Mouse (Mus musculus): ENCODE results near the gene Dbx1. TPM values are rescaled to one million over a fixed set of nuclear protein-coding genes. Genes with fewer than 3 reads are reported as not detected.
A peak's percentile ranks its signal among the peaks of the same experiment; 100 is the strongest.

Gene Dbx1
- polyA plus RNA-seq, 1 experiment from 2014 or later: not detected

- H3K9me3 ChIP-seq (ENCODE audit: low read length): no peaks in the 10 kb centered on the region
- H3K4me3 ChIP-seq (ENCODE audit: low read depth, low read length): peak overlapping the region; percentile 51
- WGBS (ENCODE audit: insufficient replicate concordance): 1% methylated on average over 26 of the region's 26 CpGs
These were observed 2.2 kb downstream of the Dbx1 start for GRCm38 (mm10) chr7:49634291-49635073.

DNA sequence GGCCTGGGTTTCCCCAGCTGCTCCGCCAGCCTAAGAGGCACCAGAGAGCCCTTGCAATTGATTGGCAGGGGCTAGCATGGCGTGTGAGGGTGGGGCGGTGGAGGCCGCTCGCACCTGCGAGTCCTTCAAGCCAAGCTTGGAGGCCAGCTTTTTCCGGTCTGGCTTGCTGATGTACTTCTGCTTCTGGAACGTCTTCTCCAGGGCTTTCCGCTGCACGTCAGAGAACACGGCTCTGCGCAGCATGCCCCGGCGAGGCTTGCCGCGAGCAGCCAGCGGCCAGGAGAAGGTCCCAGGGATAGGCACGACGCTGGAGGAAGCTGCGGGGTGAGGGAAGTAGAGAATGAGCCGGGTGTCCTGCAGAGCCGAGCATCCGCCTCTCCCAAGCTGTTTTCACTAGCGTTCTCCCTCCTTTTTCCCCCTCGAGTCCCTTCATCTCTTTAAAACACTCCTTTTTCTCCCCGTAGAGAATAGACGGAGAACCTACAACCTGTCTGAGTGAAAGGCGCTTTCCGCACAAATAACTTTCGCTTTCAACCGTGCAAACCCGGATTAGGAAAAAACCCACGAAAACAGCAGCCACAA is 3.2 kb downstream of the Dbx1 start:
- Histone ChIP-seq H3K27ac (ENCODE audit: low read depth) (no peak overlapping the region), H3K4me1 (ENCODE audit: insufficient read depth) (peaks cover 10% of the 10 kb centered on the region), H3K9me3 (ENCODE audit: low read length) (no peaks in the 10 kb centered on the region), H3K4me2 (ENCODE audit: low read depth, low read length) (peak overlapping the region; percentile 76), H3K4me3 (ENCODE audit: low read depth, low read length) (peak overlapping the region; percentile 51), H3K36me3 (replicated peaks; ENCODE audit: insufficient read depth, low read length) (no peaks in the 10 kb centered on the region), H3K9ac (replicated peaks) (0 out of 2 replicates have a peak overlapping the region, but pooled peaks have one; percentile 1), H3K27me3 (ENCODE audit: insufficient read depth, low read length) (peaks cover 78% of the 10 kb centered on the region)
- DNase-seq (peak; percentile 50), ATAC-seq (peak; percentile 64)
- TF ChIP-seq CTCF (IDR thresholded peaks at IDR 0.05; ENCODE audit: low read depth) (no peak), EP300 (IDR thresholded peaks at IDR 0.05; ENCODE audit: low read depth) (no peak)
- WGBS (ENCODE audit: insufficient replicate concordance): 1% methylated on average over 33 of the region's 33 CpGs

More at GRCm38 (mm10) chr7:49634291-49635073, 2.2 kb downstream of the Dbx1 start:
- ATAC-seq (no peak), DNase-seq (no peak)
- Histone ChIP-seq H3K36me3 (replicated peaks; ENCODE audit: insufficient read depth, low read length) (no peaks in the 10 kb centered on the region), H3K27ac (ENCODE audit: low read depth) (no peak overlapping the region), H3K27me3 (ENCODE audit: insufficient read depth, low read length) (peaks cover 88% of the 10 kb centered on the region), H3K4me1 (ENCODE audit: insufficient read depth) (peaks cover 15% of the 10 kb centered on the region), H3K9ac (replicated peaks) (no peak overlapping the region; the same call in 1 of the 2 replicates), H3K4me2 (ENCODE audit: low read depth, low read length) (peak overlapping the region; percentile 76)
- TF ChIP-seq EP300 (IDR thresholded peaks at IDR 0.05; ENCODE audit: low read depth): no peak
- TF ChIP-seq CTCF (IDR thresholded peaks at IDR 0.05; ENCODE audit: low read depth): no peak

- Histone ChIP-seq H3K4me1 (ENCODE audit: insufficient read depth) (peaks cover 10% of the 10 kb centered on the region), H3K27ac (ENCODE audit: low read depth) (no peak overlapping the region), H3K27me3 (ENCODE audit: insufficient read depth, low read length) (peaks cover 69% of the 10 kb centered on the region), H3K9ac (replicated peaks) (no peak overlapping the region), H3K4me3 (ENCODE audit: low read depth, low read length) (no peak overlapping the region), H3K4me2 (ENCODE audit: low read depth, low read length) (no peak overlapping the region), H3K36me3 (replicated peaks; ENCODE audit: insufficient read depth, low read length) (no peaks in the 10 kb centered on the region), H3K9me3 (ENCODE audit: low read length) (no peaks in the 10 kb centered on the region)
- DNase-seq: no peak
- WGBS (ENCODE audit: insufficient replicate concordance): 4% methylated on average over 24 of the region's 24 CpGs
- TF ChIP-seq EP300 (IDR thresholded peaks at IDR 0.05; ENCODE audit: low read depth) (no peak), CTCF (IDR thresholded peaks at IDR 0.05; ENCODE audit: low read depth) (no peak)
- no peak for ATAC-seq
These were observed 4.3 kb downstream of the Dbx1 start for GRCm38 (mm10) chr7:49632391-49632790.

DNA sequence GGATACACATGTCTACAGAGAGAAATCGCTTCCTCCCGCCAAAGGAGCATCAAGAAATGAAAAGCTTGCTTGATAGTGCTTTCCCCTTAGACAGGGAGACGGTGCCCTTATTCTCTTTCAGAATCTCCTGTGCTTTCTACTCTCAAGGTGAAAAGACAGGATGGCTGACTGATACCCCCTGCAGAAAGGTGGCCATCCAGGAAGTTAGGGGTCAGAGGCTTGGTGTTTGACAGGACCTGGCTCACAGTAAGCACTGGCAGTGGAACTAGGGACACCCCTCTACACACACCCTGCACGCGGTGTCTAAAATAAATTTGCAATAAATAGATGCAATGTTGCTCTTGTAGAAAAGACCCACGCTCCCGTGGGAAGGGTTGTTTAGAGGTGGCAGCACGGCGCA is 4.8 kb downstream of the Dbx1 start:
- peaks cover 65% of the 10 kb centered on the region for H3K27me3 ChIP-seq (ENCODE audit: insufficient read depth, low read length)
- H3K4me2 ChIP-seq (ENCODE audit: low read depth, low read length): no peak overlapping the region
- WGBS (ENCODE audit: insufficient replicate concordance): 12% methylated on average over 9 of the region's 9 CpGs
- peaks cover 10% of the 10 kb centered on the region for H3K4me1 ChIP-seq (ENCODE audit: insufficient read depth)
- no peak overlapping the region for H3K27ac ChIP-seq (ENCODE audit: low read depth)
- DNase-seq (no peak), ATAC-seq (no peak)
- no peak overlapping the region for H3K4me3 ChIP-seq (ENCODE audit: low read depth, low read length)
- no peaks in the 10 kb centered on the region for H3K9me3 ChIP-seq (ENCODE audit: low read length)
- TF ChIP-seq CTCF (IDR thresholded peaks at IDR 0.05; ENCODE audit: low read depth): no peak
- TF ChIP-seq EP300 (IDR thresholded peaks at IDR 0.05; ENCODE audit: low read depth): no peak
- no peaks in the 10 kb centered on the region for H3K36me3 ChIP-seq (replicated peaks; ENCODE audit: insufficient read depth, low read length)
- H3K9ac ChIP-seq (replicated peaks): no peak overlapping the region

DNA sequence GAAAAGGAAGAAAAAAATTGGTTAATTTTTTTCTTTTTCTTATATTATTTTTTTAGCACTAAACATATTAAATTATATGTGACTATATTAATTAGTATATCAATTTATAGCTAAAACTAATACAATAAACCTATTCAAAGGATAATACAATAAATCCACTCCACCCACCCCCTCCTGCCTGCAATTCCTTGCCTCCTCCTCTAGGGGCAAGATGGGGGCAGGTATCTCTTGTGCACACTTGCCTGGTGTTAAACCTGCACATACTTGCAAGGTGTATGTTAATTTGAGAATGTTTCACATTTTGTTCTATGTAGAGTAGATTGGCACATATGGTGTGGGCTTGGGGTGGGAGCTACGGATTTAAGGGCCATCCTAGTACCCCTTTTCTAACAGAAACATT is 16.5 kb downstream of the Dbx1 start:
- Histone ChIP-seq H3K4me2 (ENCODE audit: low read depth, low read length) (no peak overlapping the region), H3K9me3 (ENCODE audit: low read length) (no peaks in the 10 kb centered on the region), H3K27ac (ENCODE audit: low read depth) (no peak overlapping the region), H3K9ac (replicated peaks) (no peak overlapping the region), H3K4me1 (ENCODE audit: insufficient read depth) (no peaks in the 10 kb centered on the region), H3K4me3 (ENCODE audit: low read depth, low read length) (no peak overlapping the region), H3K36me3 (replicated peaks; ENCODE audit: insufficient read depth, low read length) (no peaks in the 10 kb centered on the region), H3K27me3 (ENCODE audit: insufficient read depth, low read length) (no peaks in the 10 kb centered on the region)
- WGBS (ENCODE audit: insufficient replicate concordance): 61% methylated on average over 1 of the region's 1 CpGs
- ATAC-seq (no peak), DNase-seq (no peak)
- TF ChIP-seq EP300 (IDR thresholded peaks at IDR 0.05; ENCODE audit: low read depth): no peak
- peak; percentile 28 for TF ChIP-seq CTCF (IDR thresholded peaks at IDR 0.05; ENCODE audit: low read depth)

DNA sequence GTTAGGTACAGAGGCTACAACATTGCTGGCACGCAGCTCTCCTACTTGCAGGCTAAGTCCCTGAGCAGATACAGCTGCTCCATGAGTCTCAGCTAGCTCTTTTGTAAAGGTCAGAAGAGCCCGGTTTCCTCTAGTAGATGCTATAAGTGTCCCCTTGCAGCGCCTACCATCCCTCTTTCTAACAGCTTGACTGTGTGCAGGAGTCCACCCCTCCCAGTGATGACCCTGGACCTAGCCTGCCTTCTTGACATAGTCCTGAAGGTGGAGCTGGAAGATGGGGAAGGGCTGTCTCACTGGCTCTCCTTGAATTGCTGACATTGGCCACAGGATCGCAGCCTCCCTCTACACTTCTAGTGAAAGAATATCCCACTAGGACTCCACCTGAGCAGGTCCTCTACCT is 19.6 kb downstream of the Dbx1 start:
- H3K27ac ChIP-seq (ENCODE audit: low read depth): no peak overlapping the region
- no peaks in the 10 kb centered on the region for H3K27me3 ChIP-seq (ENCODE audit: insufficient read depth, low read length)
- H3K4me2 ChIP-seq (ENCODE audit: low read depth, low read length): no peak overlapping the region
- DNase-seq (no peak), ATAC-seq (no peak)
- WGBS (ENCODE audit: insufficient replicate concordance): 80% methylated on average over 4 of the region's 4 CpGs
- no peak overlapping the region for H3K4me3 ChIP-seq (ENCODE audit: low read depth, low read length)
- no peak overlapping the region for H3K9ac ChIP-seq (replicated peaks)
- no peaks in the 10 kb centered on the region for H3K4me1 ChIP-seq (ENCODE audit: insufficient read depth)
- no peaks in the 10 kb centered on the region for H3K36me3 ChIP-seq (replicated peaks; ENCODE audit: insufficient read depth, low read length)
- TF ChIP-seq EP300 (IDR thresholded peaks at IDR 0.05; ENCODE audit: low read depth) (no peak), CTCF (IDR thresholded peaks at IDR 0.05; ENCODE audit: low read depth) (no peak)
- H3K9me3 ChIP-seq (ENCODE audit: low read length): no peaks in the 10 kb centered on the region

All from liver, postnatal 0 days (tissue).